Mouse (Mus musculus): ENCODE results near the gene Ndufc2. TPM values are rescaled to one million over a fixed set of nuclear protein-coding genes. Genes with fewer than 3 reads are reported as not detected.

Gene Ndufc2
- polyA plus RNA-seq, 1 experiment from 2014 or later, result 530 TPM

DNA sequence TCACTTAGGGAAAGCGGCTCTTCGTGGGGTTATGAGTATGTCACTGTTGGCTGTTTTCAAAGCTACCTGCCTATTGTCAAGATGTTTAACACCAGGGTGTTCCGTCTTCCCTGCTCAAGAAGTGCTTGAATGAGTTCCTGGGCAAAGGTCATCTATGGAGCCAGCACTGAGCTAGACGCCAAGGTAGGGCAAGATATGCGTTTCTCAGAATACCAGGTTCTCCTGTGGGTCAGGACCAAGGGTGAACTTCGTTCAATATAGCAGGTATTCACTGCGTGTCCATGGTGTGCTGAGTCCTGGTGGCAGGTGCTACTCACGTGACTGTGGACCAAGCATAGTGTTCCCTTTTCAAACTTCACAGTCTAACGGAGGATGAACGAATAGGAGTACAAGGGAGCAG, 55.0 kb downstream of the Ndufc2 start:
- H3K4me3 ChIP-seq (ENCODE audit: low read depth, low read length), result no peak overlapping the region
- H3K4me1 ChIP-seq (ENCODE audit: control insufficient read depth, insufficient read depth, low read length), result no peaks in the 10 kb centered on the region
- no peaks in the 10 kb centered on the region for H3K9me3 ChIP-seq (ENCODE audit: control insufficient read depth, low read length)
- no peak for ATAC-seq (ENCODE audit: low read depth)
- no peak overlapping the region for H3K9ac ChIP-seq (replicated peaks; ENCODE audit: low read depth, low read length)
- H3K27ac ChIP-seq (ENCODE audit: low read depth, low read length), result no peak overlapping the region
- no peaks in the 10 kb centered on the region for H3K36me3 ChIP-seq (ENCODE audit: control insufficient read depth, insufficient read depth, low read length)
- H3K27me3 ChIP-seq (ENCODE audit: control insufficient read depth, insufficient read depth, low read length), result no peaks in the 10 kb centered on the region
- WGBS, result 93% methylated on average over 10 of the region's 10 CpGs
- no peak overlapping the region for H3K4me2 ChIP-seq (ENCODE audit: low read depth, low read length)

- Histone ChIP-seq H3K9me3 (ENCODE audit: control insufficient read depth, low read length) (no peaks in the 10 kb centered on the region), H3K4me1 (ENCODE audit: control insufficient read depth, insufficient read depth, low read length) (no peaks in the 10 kb centered on the region), H3K27me3 (ENCODE audit: control insufficient read depth, insufficient read depth, low read length) (no peaks in the 10 kb centered on the region), H3K4me2 (ENCODE audit: low read depth, low read length) (no peak overlapping the region), H3K27ac (ENCODE audit: low read depth, low read length) (no peak overlapping the region), H3K36me3 (ENCODE audit: control insufficient read depth, insufficient read depth, low read length) (no peaks in the 10 kb centered on the region), H3K4me3 (ENCODE audit: low read depth, low read length) (no peak overlapping the region), H3K9ac (replicated peaks; ENCODE audit: low read depth, low read length) (no peak overlapping the region)
- no peak for ATAC-seq (ENCODE audit: low read depth)
- 82% methylated on average over 3 of the region's 3 CpGs for WGBS
Observed at GRCm38 (mm10) chr7:97455577-97455976, 55.8 kb downstream of the Ndufc2 start.

Other genes starting within 250 kb of the Ndufc2 start
- gene Usp35, start 68.0 kb upstream of the Ndufc2 start, polyA plus RNA-seq (2014; fragmentation: Nextera tagmentation; extraction: Ambion mirVana), result 4.6 and 5.1 TPM in 2 replicates
- gene Kctd21, start 67.7 kb upstream of the Ndufc2 start, polyA plus RNA-seq (2014; fragmentation: Nextera tagmentation; extraction: Ambion mirVana), result 7.5 and 9.8 TPM in 2 replicates
- gene Alg8, start 28.4 kb upstream of the Ndufc2 start, polyA plus RNA-seq (2014; fragmentation: Nextera tagmentation; extraction: Ambion mirVana), result 9.6 and 12.0 TPM in 2 replicates
- gene Thrsp, start 17.7 kb downstream of the Ndufc2 start, polyA plus RNA-seq (2014; fragmentation: Nextera tagmentation; extraction: Ambion mirVana), result 1.3 and 1.4 TPM in 2 replicates
- 2.1 and 2.5 TPM in 2 replicates for gene Kctd14, start 51.3 kb downstream of the Ndufc2 start, polyA plus RNA-seq (2014; fragmentation: Nextera tagmentation; extraction: Ambion mirVana)
- 45.7 and 50.1 TPM in 2 replicates for gene Ints4, start 81.0 kb downstream of the Ndufc2 start, polyA plus RNA-seq (2014; fragmentation: Nextera tagmentation; extraction: Ambion mirVana)
- gene Aamdc, start 179.5 kb downstream of the Ndufc2 start, polyA plus RNA-seq (2014; fragmentation: Nextera tagmentation; extraction: Ambion mirVana), result 45.4 and 55.0 TPM in 2 replicates
- 29.3 and 30.7 TPM in 2 replicates for gene Rsf1, start 179.9 kb downstream of the Ndufc2 start, polyA plus RNA-seq (2014; fragmentation: Nextera tagmentation; extraction: Ambion mirVana)

Data from neural tube, embryonic 14.5 days (tissue).